Mouse (Mus musculus) kidney, adult 2 months (tissue): Measurements from ENCODE around the gene Gm17387.

Experiments used
- CTCF ChIP-seq: fragments of 200-500 bp; conservative IDR thresholded peaks from 2 replicates; pipeline ENCODE4 v1.5.1; 2011; ENCODE audit warnings: low read depth, mild to moderate bottlenecking, control low read depth, low read length, moderate library complexity, mixed read lengths; ENCODE audit not compliant: insufficient read depth, insufficient read length
- POLR2A ChIP-seq: fragments of 200-500 bp; IDR thresholded peaks from one replicate; pipeline ENCODE4 v1.6.1; 2011; ENCODE audit warnings: low read depth, low read length, control low read depth

DNA sequence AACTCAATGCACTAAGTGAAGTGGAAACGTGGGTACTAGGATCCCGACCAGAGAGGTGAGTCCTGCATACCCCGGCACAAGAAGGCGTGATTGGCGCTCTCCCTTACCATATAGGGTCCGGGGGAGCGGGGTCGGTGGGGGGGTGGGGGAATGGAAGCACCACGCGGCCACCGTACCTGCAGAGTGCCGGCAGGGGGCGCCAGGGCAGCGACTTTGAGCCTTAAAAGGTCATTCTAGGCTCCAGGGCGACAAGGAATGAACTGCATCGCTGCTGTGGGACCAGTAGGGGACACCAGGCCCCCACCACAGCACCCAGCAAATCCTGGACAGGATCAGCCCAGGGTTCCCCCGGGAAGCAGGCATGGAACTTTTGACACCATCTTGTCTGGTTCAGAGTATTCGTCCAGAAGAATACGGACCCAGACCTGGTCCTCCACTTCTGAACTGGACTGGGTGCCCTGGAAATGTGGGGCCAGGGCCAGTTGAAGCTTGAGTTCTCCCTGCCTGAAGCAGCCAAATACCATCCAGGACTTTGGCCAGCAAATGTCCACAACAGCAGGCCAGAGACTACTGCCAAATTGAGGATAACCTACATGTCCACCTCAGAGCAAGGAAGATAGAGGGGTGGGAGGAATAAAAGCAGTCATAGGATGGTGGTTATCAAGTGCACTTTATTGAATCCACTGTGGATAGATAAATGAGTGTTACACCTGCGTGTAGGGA is 19.8 kb upstream of the Gm17387 start:
- TF ChIP-seq CTCF (peak; percentile 93), POLR2A (no peak)
